Mouse (Mus musculus) myocyte (in vitro differentiated cells): ENCODE data around the gene Kif13a. TPM values are rescaled to one million over a fixed set of nuclear protein-coding genes. Genes with fewer than 3 reads are reported as not detected.

ENCODE experiments used
- H3K27me3 ChIP-seq: one replicate; pipeline ENCODE4 v1.6.1; 2011; ENCODE audit not compliant: control insufficient read depth, insufficient read depth, insufficient read length
- H3K36me3 ChIP-seq: one replicate; pipeline ENCODE4 v1.6.1; 2011; ENCODE audit not compliant: control insufficient read depth, insufficient read depth
- H3K4me2 ChIP-seq: one replicate; pipeline ENCODE4 v1.6.1; 2011; ENCODE audit warnings: low read depth, control low read depth
- H3K4me3 ChIP-seq: one replicate; pipeline ENCODE4 v1.5.1; 2011; ENCODE audit warnings: mild to moderate bottlenecking, control low read depth, moderate library complexity
- H3K79me2 ChIP-seq: one replicate; pipeline ENCODE4 v1.6.1; 2011; ENCODE audit not compliant: control insufficient read depth, insufficient read depth
- H3ac ChIP-seq: one replicate; pipeline ENCODE4 v1.6.1; 2011; ENCODE audit not compliant: control insufficient read depth, insufficient read length
- CEBPB ChIP-seq: IDR thresholded peaks from 2 replicates; pipeline ENCODE4 v1.6.1; 2011; ENCODE audit warnings: mild to moderate bottlenecking, moderate library complexity; ENCODE audit not compliant: poor library complexity, insufficient read depth, severe bottlenecking
- E2F4 ChIP-seq: IDR thresholded peaks from one replicate; pipeline ENCODE4 v1.6.1; 2011; ENCODE audit warnings: mild to moderate bottlenecking, control low read depth, moderate library complexity; ENCODE audit not compliant: insufficient read depth
- MAX ChIP-seq: IDR thresholded peaks from one replicate; pipeline ENCODE4 v1.6.1; 2011; ENCODE audit warnings: low read depth, mild to moderate bottlenecking, control low read depth
- MYOD1 ChIP-seq, 3 experiments: IDR thresholded peaks; one replicate each; pipeline ENCODE4 v1.6.1; 2011; ENCODE audit warnings: control low read depth in 2 of 3, low read depth in 2 of 3, mild to moderate bottlenecking in 2 of 3, moderate library complexity in 1 of 3; ENCODE audit not compliant: insufficient read length in 2 of 3, control insufficient read depth in 1 of 3
- MYOG ChIP-seq, 3 experiments: IDR thresholded peaks; one replicate each; pipeline ENCODE4 v1.6.1; 2011; ENCODE audit warnings: control low read depth in 2 of 3, low read depth in 2 of 3, mild to moderate bottlenecking in 2 of 3; ENCODE audit not compliant: insufficient read length in 2 of 3, control insufficient read depth in 1 of 3, insufficient read depth in 1 of 3
- POLR2A ChIP-seq: IDR thresholded peaks from one replicate; pipeline ENCODE4 v1.6.1; 2011; ENCODE audit warnings: low read depth, mild to moderate bottlenecking, control low read depth, moderate library complexity; ENCODE audit not compliant: insufficient read length
- POLR2AphosphoS2 ChIP-seq: IDR thresholded peaks from one replicate; pipeline ENCODE4 v1.6.1; 2011; ENCODE audit warnings: low read depth, control low read depth; ENCODE audit not compliant: insufficient read length
- REST ChIP-seq: IDR thresholded peaks from one replicate; pipeline ENCODE4 v1.6.1; 2011; ENCODE audit warnings: mild to moderate bottlenecking, control low read depth, moderate library complexity; ENCODE audit not compliant: insufficient read depth, insufficient read length
- SRF ChIP-seq: IDR thresholded peaks from one replicate; pipeline ENCODE4 v1.6.1; 2011; ENCODE audit warnings: low read depth; ENCODE audit not compliant: control insufficient read depth, insufficient read length
- TCF12 ChIP-seq: IDR thresholded peaks from one replicate; pipeline ENCODE4 v1.6.1; 2011; ENCODE audit warnings: mild to moderate bottlenecking, control low read depth; ENCODE audit not compliant: poor library complexity, insufficient read depth, severe bottlenecking
- TCF3 ChIP-seq: IDR thresholded peaks from one replicate; pipeline ENCODE4 v1.6.1; 2011; ENCODE audit warnings: low read depth, control low read depth; ENCODE audit not compliant: insufficient read length
- USF1 ChIP-seq: IDR thresholded peaks from one replicate; pipeline ENCODE4 v1.6.1; 2011; ENCODE audit warnings: low read depth, mild to moderate bottlenecking, control low read depth, moderate library complexity
- polyA plus RNA-seq: library from polyadenylated mRNA; unstranded; fragments of >200 nt; fragmentation: generic; extraction: Trizol; gene quantifications from one replicate; pipeline ENCODE4 v1.2.1, GENCODE M21; 2012; ENCODE audit warnings: missing spikeins

Kif13a gene
- polyA plus RNA-seq, 1 experiment = 15.4 TPM

- Histone ChIP-seq H3K4me2 (no peak overlapping the region), H3K27me3 (no peaks in the 10 kb centered on the region), H3K79me2 (peaks cover 3% of the 10 kb centered on the region), H3K4me3 (no peak overlapping the region), H3ac (no peak overlapping the region), H3K36me3 (no peaks in the 10 kb centered on the region)
- TF ChIP-seq MYOG (IDR thresholded peaks at IDR 0.05; ENCODE audit: control insufficient read depth in 1 of 3, insufficient read depth in 1 of 3, insufficient read length in 2 of 3, low read depth in 2 of 3) (no peak), CEBPB (no peak), POLR2A (no peak), TCF12 (no peak), MYOD1 (IDR thresholded peaks at IDR 0.05; ENCODE audit: control insufficient read depth in 1 of 3, insufficient read length in 2 of 3, low read depth in 2 of 3) (no peak), POLR2AphosphoS2 (no peak), USF1 (no peak), E2F4 (no peak), REST (no peak), TCF3 (no peak), MAX (no peak), SRF (no peak)
These were observed 27.0 kb downstream of the Kif13a start for GRCm38 (mm10) chr13:46902568-46903255.

GRCm38 (mm10) chr13:46900870-46901555, 28.7 kb downstream of the Kif13a start:
- Histone ChIP-seq H3ac (no peak overlapping the region), H3K4me2 (no peak overlapping the region), H3K79me2 (peaks cover 3% of the 10 kb centered on the region), H3K27me3 (no peaks in the 10 kb centered on the region), H3K4me3 (no peak overlapping the region), H3K36me3 (no peaks in the 10 kb centered on the region)
- TF ChIP-seq MAX (no peak), POLR2AphosphoS2 (no peak), TCF12 (no peak), USF1 (no peak), REST (no peak), MYOD1 (IDR thresholded peaks at IDR 0.05; ENCODE audit: control insufficient read depth in 1 of 3, insufficient read length in 2 of 3, low read depth in 2 of 3) (no peak), TCF3 (no peak), E2F4 (no peak), MYOG (IDR thresholded peaks at IDR 0.05; ENCODE audit: control insufficient read depth in 1 of 3, insufficient read depth in 1 of 3, insufficient read length in 2 of 3, low read depth in 2 of 3) (no peak), POLR2A (no peak)

GRCm38 (mm10) chr13:46898837-46899236, 30.8 kb downstream of the Kif13a start:
- Histone ChIP-seq H3K4me2 (no peak overlapping the region), H3K4me3 (no peak overlapping the region), H3ac (no peak overlapping the region), H3K27me3 (no peaks in the 10 kb centered on the region), H3K36me3 (no peaks in the 10 kb centered on the region), H3K79me2 (peaks cover 3% of the 10 kb centered on the region)
- TF ChIP-seq TCF12 (no peak), MAX (no peak), CEBPB (no peak), USF1 (no peak), TCF3 (no peak), REST (no peak), POLR2A (no peak), POLR2AphosphoS2 (no peak), SRF (no peak), E2F4 (no peak), MYOG (IDR thresholded peaks at IDR 0.05; ENCODE audit: control insufficient read depth in 1 of 3, insufficient read depth in 1 of 3, insufficient read length in 2 of 3, low read depth in 2 of 3) (no peak), MYOD1 (IDR thresholded peaks at IDR 0.05; ENCODE audit: control insufficient read depth in 1 of 3, insufficient read length in 2 of 3, low read depth in 2 of 3) (no peak)

- H3K4me3 ChIP-seq = no peak overlapping the region
- no peak overlapping the region for H3K4me2 ChIP-seq
- H3K36me3 ChIP-seq = no peaks in the 10 kb centered on the region
- H3K27me3 ChIP-seq = no peaks in the 10 kb centered on the region
- no peak overlapping the region for H3ac ChIP-seq
- peaks cover 3% of the 10 kb centered on the region for H3K79me2 ChIP-seq
- TF ChIP-seq REST = no peak
- no peak for TF ChIP-seq SRF
- no peak for TF ChIP-seq TCF3
- no peak for TF ChIP-seq MYOG (IDR thresholded peaks at IDR 0.05; ENCODE audit: control insufficient read depth in 1 of 3, insufficient read depth in 1 of 3, insufficient read length in 2 of 3, low read depth in 2 of 3)
- TF ChIP-seq CEBPB = no peak
- no peak for TF ChIP-seq E2F4
- TF ChIP-seq USF1 = no peak
- TF ChIP-seq POLR2A = no peak
- no peak for TF ChIP-seq POLR2AphosphoS2
- no peak for TF ChIP-seq TCF12
- no peak for TF ChIP-seq MYOD1 (IDR thresholded peaks at IDR 0.05; ENCODE audit: control insufficient read depth in 1 of 3, insufficient read length in 2 of 3, low read depth in 2 of 3)
- no peak for TF ChIP-seq MAX
These were observed 31.3 kb downstream of the Kif13a start for GRCm38 (mm10) chr13:46898411-46898810.
